Mouse (Mus musculus): ENCODE results near the gene Ror2. TPM values are rescaled to one million over a fixed set of nuclear protein-coding genes. Genes with fewer than 3 reads are reported as not detected.

Ror2 gene
- polyA plus RNA-seq, 1 experiment from 2014 or later: 0.18 TPM

- no peak for TF ChIP-seq EP300 (IDR thresholded peaks at IDR 0.05; ENCODE audit: low read depth)
- TF ChIP-seq CTCF (IDR thresholded peaks at IDR 0.05; ENCODE audit: low read depth): no peak
- H3K4me1 ChIP-seq (ENCODE audit: insufficient read depth): no peaks in the 10 kb centered on the region
- H3K27me3 ChIP-seq (ENCODE audit: insufficient read depth, low read length): no peaks in the 10 kb centered on the region
- H3K36me3 ChIP-seq (replicated peaks; ENCODE audit: insufficient read depth, low read length): no peaks in the 10 kb centered on the region
- H3K9me3 ChIP-seq (ENCODE audit: low read length): no peaks in the 10 kb centered on the region
- H3K9ac ChIP-seq (replicated peaks): no peak overlapping the region
- DNase-seq (no peak), ATAC-seq (no peak)
- WGBS (ENCODE audit: insufficient replicate concordance): 56% methylated on average over 6 of the region's 6 CpGs
- H3K27ac ChIP-seq (ENCODE audit: low read depth): no peak overlapping the region
- H3K4me2 ChIP-seq (ENCODE audit: low read depth, low read length): no peak overlapping the region
- H3K4me3 ChIP-seq (ENCODE audit: low read depth, low read length): no peak overlapping the region
These were observed 37.8 kb downstream of the Ror2 start for GRCm38 (mm10) chr13:53248080-53248479.

GRCm38 (mm10) chr13:53247175-53247574 is 38.7 kb downstream of the Ror2 start:
- no peak for DNase-seq
- Histone ChIP-seq H3K9ac (replicated peaks) (no peak overlapping the region), H3K27ac (ENCODE audit: low read depth) (no peak overlapping the region), H3K36me3 (replicated peaks; ENCODE audit: insufficient read depth, low read length) (no peaks in the 10 kb centered on the region), H3K27me3 (ENCODE audit: insufficient read depth, low read length) (no peaks in the 10 kb centered on the region), H3K4me3 (ENCODE audit: low read depth, low read length) (no peak overlapping the region), H3K4me1 (ENCODE audit: insufficient read depth) (no peaks in the 10 kb centered on the region), H3K4me2 (ENCODE audit: low read depth, low read length) (no peak overlapping the region), H3K9me3 (ENCODE audit: low read length) (no peaks in the 10 kb centered on the region)
- ATAC-seq: no peak
- no peak for TF ChIP-seq EP300 (IDR thresholded peaks at IDR 0.05; ENCODE audit: low read depth)
- no peak for TF ChIP-seq CTCF (IDR thresholded peaks at IDR 0.05; ENCODE audit: low read depth)
- 54% methylated on average over 6 of the region's 6 CpGs for WGBS (ENCODE audit: insufficient replicate concordance)

- ATAC-seq: no peak
- H3K27me3 ChIP-seq (ENCODE audit: insufficient read depth, low read length): no peaks in the 10 kb centered on the region
- H3K9ac ChIP-seq (replicated peaks): no peak overlapping the region
- H3K4me2 ChIP-seq (ENCODE audit: low read depth, low read length): no peak overlapping the region
- H3K27ac ChIP-seq (ENCODE audit: low read depth): no peak overlapping the region
- no peaks in the 10 kb centered on the region for H3K4me1 ChIP-seq (ENCODE audit: insufficient read depth)
- no peak overlapping the region for H3K4me3 ChIP-seq (ENCODE audit: low read depth, low read length)
- no peaks in the 10 kb centered on the region for H3K36me3 ChIP-seq (replicated peaks; ENCODE audit: insufficient read depth, low read length)
- no peaks in the 10 kb centered on the region for H3K9me3 ChIP-seq (ENCODE audit: low read length)
- DNase-seq: no peak
- TF ChIP-seq CTCF (IDR thresholded peaks at IDR 0.05; ENCODE audit: low read depth): no peak
- TF ChIP-seq EP300 (IDR thresholded peaks at IDR 0.05; ENCODE audit: low read depth): no peak
- 78% methylated on average over 8 of the region's 8 CpGs for WGBS (ENCODE audit: insufficient replicate concordance)
These were observed 41.8 kb downstream of the Ror2 start for GRCm38 (mm10) chr13:53244151-53244550.

GRCm38 (mm10) chr13:53237455-53237854 is 48.5 kb downstream of the Ror2 start:
- no peak for DNase-seq

GRCm38 (mm10) chr13:53236434-53237401 is 49.2 kb downstream of the Ror2 start:
- ATAC-seq (no peak), DNase-seq (no peak)
- 0 out of 2 replicates have a peak, but pooled peaks cover 6% of the 10 kb centered on the region for H3K27me3 ChIP-seq (ENCODE audit: insufficient read depth, low read length)
- H3K9ac ChIP-seq (replicated peaks): no peak overlapping the region
- no peak overlapping the region for H3K27ac ChIP-seq (ENCODE audit: low read depth)
- no peaks in the 10 kb centered on the region for H3K9me3 ChIP-seq (ENCODE audit: low read length)
- no peak overlapping the region for H3K4me2 ChIP-seq (ENCODE audit: low read depth, low read length)
- H3K36me3 ChIP-seq (replicated peaks; ENCODE audit: insufficient read depth, low read length): no peaks in the 10 kb centered on the region
- 52% methylated on average over 18 of the region's 18 CpGs for WGBS (ENCODE audit: insufficient replicate concordance)
- no peaks in the 10 kb centered on the region for H3K4me1 ChIP-seq (ENCODE audit: insufficient read depth)
- TF ChIP-seq CTCF (IDR thresholded peaks at IDR 0.05; ENCODE audit: low read depth) (no peak), EP300 (IDR thresholded peaks at IDR 0.05; ENCODE audit: low read depth) (no peak)
- H3K4me3 ChIP-seq (ENCODE audit: low read depth, low read length): no peak overlapping the region

More at GRCm38 (mm10) chr13:53237455-53237854, 48.5 kb downstream of the Ror2 start:
- no peaks in the 10 kb centered on the region for H3K4me1 ChIP-seq (ENCODE audit: insufficient read depth)
- no peak overlapping the region for H3K4me3 ChIP-seq (ENCODE audit: low read depth, low read length)
- H3K36me3 ChIP-seq (replicated peaks; ENCODE audit: insufficient read depth, low read length): no peaks in the 10 kb centered on the region
- H3K4me2 ChIP-seq (ENCODE audit: low read depth, low read length): no peak overlapping the region
- H3K9ac ChIP-seq (replicated peaks): no peak overlapping the region
- 0 out of 2 replicates have a peak, but pooled peaks cover 6% of the 10 kb centered on the region for H3K27me3 ChIP-seq (ENCODE audit: insufficient read depth, low read length)
- ATAC-seq: no peak
- no peak overlapping the region for H3K27ac ChIP-seq (ENCODE audit: low read depth)
- TF ChIP-seq EP300 (IDR thresholded peaks at IDR 0.05; ENCODE audit: low read depth) (no peak), CTCF (IDR thresholded peaks at IDR 0.05; ENCODE audit: low read depth) (no peak)
- 53% methylated on average over 10 of the region's 10 CpGs for WGBS (ENCODE audit: insufficient replicate concordance)
- no peaks in the 10 kb centered on the region for H3K9me3 ChIP-seq (ENCODE audit: low read length)

- H3K4me1 ChIP-seq (ENCODE audit: insufficient read depth): no peaks in the 10 kb centered on the region
These were observed 50.0 kb downstream of the Ror2 start for GRCm38 (mm10) chr13:53235953-53236352.

More at GRCm38 (mm10) chr13:53235953-53236352, 50.0 kb downstream of the Ror2 start:
- H3K27me3 ChIP-seq (ENCODE audit: insufficient read depth, low read length): 0 out of 2 replicates have a peak, but pooled peaks cover 6% of the 10 kb centered on the region
- WGBS (ENCODE audit: insufficient replicate concordance): 40% methylated on average over 7 of the region's 7 CpGs
- H3K27ac ChIP-seq (ENCODE audit: low read depth): no peak overlapping the region
- TF ChIP-seq EP300 (IDR thresholded peaks at IDR 0.05; ENCODE audit: low read depth) (no peak), CTCF (IDR thresholded peaks at IDR 0.05; ENCODE audit: low read depth) (no peak)
- H3K9me3 ChIP-seq (ENCODE audit: low read length): no peaks in the 10 kb centered on the region
- no peak overlapping the region for H3K4me3 ChIP-seq (ENCODE audit: low read depth, low read length)
- H3K9ac ChIP-seq (replicated peaks): no peak overlapping the region
- DNase-seq: no peak
- no peak for ATAC-seq
- H3K4me2 ChIP-seq (ENCODE audit: low read depth, low read length): no peak overlapping the region
- no peaks in the 10 kb centered on the region for H3K36me3 ChIP-seq (replicated peaks; ENCODE audit: insufficient read depth, low read length)

All from liver, postnatal 0 days (tissue).